Mouse (Mus musculus) small intestine, adult 2 months (tissue): ENCODE measurements at regions not wholly inside any gene's neighbourhood (a gene's known extent, or its start where the extent isn't known, plus 50 kb on each side); places are given as distances from the start of the nearest gene placed in this dataset.

Source experiments
- CTCF ChIP-seq: fragments of 200-500 bp; IDR thresholded peaks from 2 replicates; pipeline ENCODE4 v1.5.1; 2012; ENCODE audit warnings: low read depth, mild to moderate bottlenecking, control low read depth, inconsistent platforms, low read length, moderate library complexity, mixed read lengths; ENCODE audit not compliant: insufficient replicate concordance, insufficient read length; ENCODE audit errors: extremely low read depth
- POLR2A ChIP-seq: fragments of 200-500 bp; IDR thresholded peaks from 2 replicates; pipeline ENCODE4 v1.6.1; 2012; ENCODE audit warnings: low read depth, mild to moderate bottlenecking, control low read depth, inconsistent platforms, low read length, moderate library complexity

- TF ChIP-seq POLR2A = no peak
- TF ChIP-seq CTCF = no peak
Measured at GRCm38 (mm10) chr2:21043302-21043701, 74.6 kb upstream of the Arhgap21 start.
